Mouse (Mus musculus): ENCODE results near the gene Asgr2.
"Not testable (repeated sequence)": the region's sequence is repeated elsewhere in the genome, so short reads cannot be mapped to it uniquely, and the experiment has no call there.

DNA sequence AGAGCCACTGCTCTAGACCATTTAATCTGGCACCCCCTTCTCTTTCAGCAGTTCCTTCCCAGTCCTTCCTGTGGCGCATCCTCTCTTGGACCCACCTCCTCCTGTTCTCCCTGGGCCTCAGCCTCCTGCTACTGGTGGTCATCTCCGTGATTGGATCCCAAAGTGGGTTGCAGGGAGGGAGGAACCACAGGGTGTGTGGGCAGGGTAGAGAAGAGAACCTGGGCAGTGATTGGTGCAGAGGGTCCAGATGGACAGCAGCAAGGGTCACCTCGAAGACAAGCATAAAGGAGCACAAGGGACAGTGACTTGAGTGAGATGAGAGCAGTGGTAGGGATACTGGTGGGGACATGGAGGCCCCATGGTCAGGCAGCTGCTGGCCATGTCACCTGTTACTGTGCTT is 42.6 kb downstream of the Asgr2 start:
- not testable (repeated sequence) for TF ChIP-seq CTCF (IDR thresholded peaks at IDR 0.05; ENCODE audit: low read depth, low read length); POLR2A (IDR thresholded peaks at IDR 0.05; ENCODE audit: borderline replicate concordance, low read depth, low read length)
